Mouse (Mus musculus) mesoderm, embryonic 11.5 days (tissue): ENCODE data around the gene Hba-a1.
"Not testable (repeated sequence)": the region's sequence is repeated elsewhere in the genome, so short reads cannot be mapped to it uniquely, and the experiment has no call there.

Experiments used
- DNase-seq: peaks from one replicate; pipeline ENCODE4 v3.0.0-alpha.2; 2012; ENCODE audit warnings: low read depth, low spot score

Hba-a1 gene

GRCm38 (mm10) chr11:32283091-32283777 lies at the start of gene Hba-a1:
Gene Hba-a1, plus strand, starts transcription at chr11:32283511.
- not testable (repeated sequence) for DNase-seq

GRCm38 (mm10) chr11:32233895-32234294 lies 49.4 kb upstream of the Hba-a1 start:
- DNase-seq: no peak

DNA sequence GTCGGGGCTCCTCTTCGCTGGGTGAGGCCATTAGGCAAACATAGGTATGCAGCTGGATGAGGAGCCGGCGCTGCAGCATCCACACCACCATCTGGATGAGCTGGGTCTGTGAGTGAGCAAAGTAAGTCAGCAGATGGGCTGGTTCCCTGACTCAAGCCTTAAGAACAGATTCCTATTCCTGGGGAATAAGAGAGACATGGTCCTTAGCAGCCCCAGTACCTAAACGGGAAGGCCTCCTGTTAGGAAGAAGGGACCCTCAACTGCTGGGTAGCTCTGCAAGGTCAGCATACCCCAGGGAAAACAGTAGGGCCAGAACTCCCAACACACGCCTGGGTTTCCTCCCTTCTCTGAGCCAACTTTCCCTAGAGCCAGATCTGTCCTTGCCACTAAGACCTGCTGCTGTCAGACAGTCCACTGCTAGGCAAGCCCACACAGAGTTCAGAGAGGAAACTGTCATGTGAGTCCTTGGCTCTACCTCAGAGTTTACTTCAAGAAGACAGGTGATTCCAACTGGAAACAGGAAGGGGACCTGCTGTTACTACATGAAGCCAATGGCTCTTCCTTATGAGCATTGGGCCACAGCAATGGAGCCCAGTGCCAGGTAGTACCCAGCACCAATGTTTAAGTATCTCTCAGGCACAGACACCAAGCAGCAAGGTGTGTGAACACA lies 48.4 kb upstream of the Hba-a1 start:
- no peak for DNase-seq

DNA sequence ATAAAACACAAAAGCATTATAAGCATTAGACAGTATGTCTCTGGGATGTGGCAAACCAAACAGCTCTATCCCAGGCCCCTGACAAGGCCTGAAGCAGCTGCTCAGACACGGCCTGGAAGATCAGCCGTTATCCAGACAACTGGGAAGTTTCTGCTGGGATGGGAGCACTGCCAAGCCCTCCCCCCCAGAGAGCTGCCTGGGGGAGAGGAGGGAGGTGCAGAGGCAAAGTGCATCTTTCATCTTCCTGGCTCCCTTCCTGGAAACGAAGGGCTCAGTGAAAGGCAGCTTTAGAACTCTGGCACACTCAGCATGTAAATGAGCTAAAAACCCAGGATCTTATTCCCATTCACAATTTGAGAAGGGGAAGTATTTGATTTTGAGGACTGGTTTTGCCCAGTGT lies 47.7 kb upstream of the Hba-a1 start:
- DNase-seq: no peak

DNA sequence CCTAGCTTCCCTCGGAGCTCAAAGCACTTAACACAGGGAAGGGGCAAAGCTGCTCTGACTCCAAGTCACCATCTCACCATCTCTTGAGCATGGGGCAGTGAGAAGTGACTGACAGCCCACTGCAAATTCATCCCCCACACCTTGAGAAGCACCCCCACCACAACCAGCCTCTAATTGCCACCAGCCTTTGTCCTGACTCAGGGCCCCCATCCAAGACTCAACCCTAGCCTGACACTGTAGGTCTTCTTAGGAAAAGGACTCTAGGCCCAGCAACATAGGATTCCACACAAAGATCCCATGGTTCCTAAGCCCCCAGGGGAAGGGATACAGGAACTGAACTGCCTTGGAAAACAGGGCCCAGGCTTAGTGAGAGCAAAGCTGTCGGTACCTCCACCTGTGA lies 47.2 kb upstream of the Hba-a1 start:
- no peak for DNase-seq

- peak; percentile 44 for DNase-seq
Observed at GRCm38 (mm10) chr11:32236712-32237410, 46.5 kb upstream of the Hba-a1 start.

- no peak for DNase-seq
Observed at GRCm38 (mm10) chr11:32237411-32237795, 45.9 kb upstream of the Hba-a1 start.

DNA sequence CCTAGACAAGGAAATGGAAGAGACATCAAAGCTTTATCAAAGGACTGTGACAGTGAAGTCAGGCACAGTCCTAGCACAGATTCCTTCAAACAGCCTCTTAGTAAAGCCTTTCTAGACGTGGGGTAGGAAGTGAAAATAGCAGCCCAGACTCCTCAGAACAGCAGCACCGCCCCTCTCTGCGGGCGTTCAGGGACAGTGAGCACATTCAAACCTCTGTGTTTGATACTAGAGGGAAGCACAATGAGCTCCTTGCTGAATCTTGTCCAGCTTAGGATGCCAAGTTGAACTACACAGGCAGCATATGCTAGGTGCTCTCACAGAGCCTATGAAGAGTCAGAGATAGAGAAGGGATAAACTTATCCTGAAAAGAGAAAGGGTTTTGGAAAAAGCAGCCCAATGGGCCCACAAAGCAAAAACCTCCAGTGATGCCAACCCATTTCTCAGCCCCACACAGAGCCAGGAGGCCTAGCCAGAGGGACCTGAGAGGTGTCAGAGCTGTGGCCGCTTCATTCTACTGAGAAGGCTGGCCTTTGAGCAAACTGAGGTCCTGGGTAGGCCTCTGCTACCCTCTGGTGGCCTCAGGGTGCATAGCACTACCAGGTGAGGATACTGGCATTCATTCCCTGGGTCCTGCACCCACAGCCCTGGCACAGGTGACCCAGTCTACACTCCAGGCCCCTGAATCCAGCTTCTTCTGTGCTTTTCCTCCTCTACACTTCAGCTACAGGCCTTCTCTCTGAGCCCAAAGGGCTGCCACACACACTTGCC lies 45.0 kb upstream of the Hba-a1 start:
- peak; percentile 66 for DNase-seq

DNA sequence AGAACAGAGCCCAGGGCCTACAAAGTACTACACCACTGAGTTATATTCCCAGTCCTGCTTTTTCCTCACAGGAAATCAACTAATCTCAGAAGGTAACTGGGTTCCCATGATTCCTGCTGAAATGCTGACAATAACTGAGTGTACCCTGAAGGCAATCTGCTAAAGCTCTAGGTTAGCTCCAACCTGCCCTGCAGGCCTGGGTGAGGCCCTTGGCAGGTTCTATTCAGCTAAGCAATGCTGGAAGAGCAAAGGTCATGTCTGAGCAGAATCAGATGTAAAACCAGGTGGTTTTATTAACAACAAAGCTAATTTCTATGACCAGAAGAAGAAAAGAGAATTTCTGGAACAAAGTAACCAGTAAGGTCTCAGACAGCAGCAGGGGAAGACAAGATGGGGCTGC lies 41.9 kb upstream of the Hba-a1 start:
- DNase-seq: no peak

GRCm38 (mm10) chr11:32242209-32242608 lies 41.1 kb upstream of the Hba-a1 start:
- DNase-seq: no peak

DNA sequence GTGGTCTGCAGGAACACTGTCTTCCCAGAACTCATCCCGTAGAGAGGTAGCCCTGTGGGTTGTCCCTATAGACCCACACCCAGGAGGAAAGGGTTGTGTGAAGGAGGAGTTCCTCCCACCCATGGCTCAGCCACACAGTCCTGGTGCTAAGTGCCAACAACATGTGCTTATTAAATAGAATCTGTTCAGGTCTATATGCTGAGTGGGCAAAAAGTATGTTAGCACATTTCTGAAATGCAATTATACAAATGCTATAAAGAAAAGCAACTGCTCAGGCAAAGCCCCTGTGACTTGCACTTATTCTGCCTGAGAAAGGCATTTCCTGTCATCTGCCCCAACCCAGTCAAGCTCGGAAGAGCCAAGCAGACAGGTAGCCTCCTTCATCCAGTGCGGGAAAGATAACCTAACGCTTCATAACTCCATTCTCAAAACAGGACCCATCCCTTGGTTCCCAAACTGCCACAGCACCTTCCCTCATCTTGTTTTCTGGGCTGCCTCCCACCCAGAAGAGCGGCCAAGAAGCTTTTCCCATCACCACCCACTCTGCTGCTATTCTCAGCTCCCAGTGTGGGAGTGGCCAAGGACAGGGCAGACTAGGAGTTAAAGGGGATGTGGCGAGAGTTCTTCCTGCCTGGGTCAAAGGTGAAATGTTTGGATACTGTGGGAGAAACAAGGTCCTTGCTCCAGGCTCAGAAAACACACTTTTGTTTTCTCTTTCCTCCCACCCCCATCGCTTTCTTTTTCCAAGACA lies 39.9 kb upstream of the Hba-a1 start:
- DNase-seq: no peak

DNA sequence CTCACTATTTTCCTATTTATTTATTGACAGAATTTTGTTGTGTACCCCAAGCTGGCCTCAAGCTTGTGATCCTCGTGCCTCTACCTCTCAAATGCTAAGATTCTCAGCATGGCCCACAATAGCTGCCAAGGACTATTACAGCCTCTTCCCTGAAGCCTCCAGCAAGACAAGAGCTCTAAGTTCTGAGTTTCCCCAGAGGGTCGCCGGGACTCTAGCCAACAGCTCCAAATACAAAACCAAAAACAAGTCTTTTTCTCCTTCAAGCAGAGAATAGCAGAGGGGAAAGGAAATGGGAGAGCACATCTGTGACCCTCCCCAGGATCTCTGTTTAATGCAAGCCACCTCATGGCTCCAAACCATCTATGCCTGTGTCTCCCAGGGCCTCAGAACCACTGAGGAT lies 39.2 kb upstream of the Hba-a1 start:
- no peak for DNase-seq

- DNase-seq: no peak
Observed at GRCm38 (mm10) chr11:32244617-32245016, 38.7 kb upstream of the Hba-a1 start.

DNA sequence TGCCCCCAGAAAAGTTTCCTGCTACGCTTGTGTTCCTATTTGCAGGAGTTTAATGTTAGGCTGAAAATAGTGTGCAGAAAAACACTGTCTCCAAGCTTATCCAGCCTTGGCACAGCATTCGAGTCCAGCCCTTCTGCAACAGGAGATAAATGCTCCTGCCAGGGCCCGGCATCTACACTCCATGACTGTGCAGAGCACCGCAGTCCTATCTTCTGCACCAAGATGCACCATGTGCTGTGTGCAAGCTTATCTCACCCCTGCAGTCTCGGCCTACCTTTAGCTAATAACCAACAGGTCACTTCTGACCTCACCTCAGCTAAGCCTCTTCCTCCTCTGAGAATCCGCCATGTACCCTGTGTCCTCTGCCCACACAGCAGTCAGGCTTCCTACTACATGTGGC lies 37.7 kb upstream of the Hba-a1 start:
- no peak for DNase-seq

- DNase-seq: no peak
Observed at GRCm38 (mm10) chr11:32247068-32247467, 36.2 kb upstream of the Hba-a1 start.

GRCm38 (mm10) chr11:32248350-32248749 lies 35.0 kb upstream of the Hba-a1 start:
- no peak for DNase-seq

DNA sequence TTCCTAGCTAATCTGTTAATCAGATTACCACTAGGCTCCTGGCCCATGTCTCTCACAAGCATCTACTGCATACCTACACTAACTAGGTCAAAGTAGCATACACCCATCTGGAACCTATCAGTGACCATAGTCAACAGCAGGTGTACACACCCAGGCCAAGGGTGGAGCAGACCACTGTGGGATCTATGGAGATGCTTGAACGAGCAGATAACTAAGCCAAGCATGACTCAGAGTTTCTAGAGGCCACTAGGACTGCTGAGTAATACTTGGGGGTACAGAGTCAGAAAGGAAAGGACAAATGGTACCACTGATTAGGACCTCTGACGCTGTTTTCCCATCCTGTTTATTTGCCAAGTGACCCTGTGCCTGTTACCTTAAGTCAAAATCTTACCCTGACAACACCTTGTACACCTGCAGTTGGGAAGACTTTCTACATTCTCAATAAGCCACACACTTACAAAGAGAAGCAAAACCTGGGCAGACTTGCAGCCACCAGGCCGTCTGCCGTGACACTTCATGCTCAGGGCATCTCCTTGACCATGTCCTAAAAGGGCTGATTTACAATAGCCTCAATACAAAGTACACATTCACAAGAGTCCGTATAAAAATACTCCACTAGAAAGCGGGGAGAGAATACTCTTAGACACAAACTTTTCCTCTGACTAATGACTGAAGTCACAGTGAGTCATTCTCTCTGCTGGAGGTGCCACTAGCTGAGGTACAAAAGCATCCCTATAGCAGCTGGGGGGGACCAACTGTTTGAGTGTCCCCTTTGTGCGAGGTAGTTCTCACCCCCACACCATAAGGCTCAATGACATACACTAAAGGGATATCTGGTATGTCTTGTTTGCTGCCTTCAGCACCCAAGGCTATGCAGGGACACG lies 32.2 kb upstream of the Hba-a1 start:
- DNase-seq: no peak

GRCm38 (mm10) chr11:32253121-32253520 lies 30.2 kb upstream of the Hba-a1 start:
- DNase-seq: no peak

GRCm38 (mm10) chr11:32256146-32256545 lies 27.2 kb upstream of the Hba-a1 start:
- no peak for DNase-seq

DNA sequence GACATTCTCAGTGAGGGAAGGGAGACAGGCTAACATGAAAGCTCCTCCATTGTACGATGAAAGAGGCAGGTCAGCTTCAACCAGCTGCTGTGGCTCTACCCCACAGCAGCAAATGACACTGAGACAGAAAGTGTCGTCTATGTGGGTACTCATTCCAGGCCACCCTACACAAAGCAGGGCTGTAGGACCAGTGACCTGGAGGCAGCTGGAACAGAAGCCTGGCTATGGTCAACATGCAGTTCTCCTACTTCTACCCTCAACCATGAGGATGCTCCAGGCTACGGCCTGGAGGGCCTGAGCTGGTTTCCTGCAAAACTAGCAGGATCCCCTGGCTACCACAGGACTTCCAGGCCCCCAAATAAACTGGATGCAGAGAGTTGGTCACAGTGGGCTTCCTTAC lies 26.7 kb upstream of the Hba-a1 start:
- no peak for DNase-seq
